Mouse (Mus musculus) splenic B cell, adult 2 months (primary cell): ENCODE measurements around the gene Poc1b.
"Not testable (repeated sequence)": the region's sequence is repeated elsewhere in the genome, so short reads cannot be mapped to it uniquely, and the experiment has no call there.

Experiments
- DNase-seq: peaks from one replicate; pipeline ENCODE4 v3.0.0-alpha.2; 2011; ENCODE audit warnings: low read depth, low spot score
- H3K27me3 ChIP-seq: 2 replicates; pipeline ENCODE4 v1.6.1; 2012; ENCODE audit warnings: mild to moderate bottlenecking, low read length, moderate library complexity, mixed read lengths; ENCODE audit not compliant: control insufficient read depth, poor library complexity, insufficient read depth, severe bottlenecking
- H3K36me3 ChIP-seq: 2 replicates; pipeline ENCODE4 v1.6.1; 2012; ENCODE audit warnings: mild to moderate bottlenecking, low read length, moderate library complexity, mixed read lengths; ENCODE audit not compliant: control insufficient read depth, poor library complexity, insufficient read depth, severe bottlenecking

The Poc1b gene

GRCm38 (mm10) chr10:99157697-99158096 lies 50.9 kb downstream of the Poc1b start:
- H3K27me3 ChIP-seq, H3K36me3 ChIP-seq, DNase-seq: not testable (repeated sequence)

- Histone ChIP-seq H3K27me3 (no peaks in the 10 kb centered on the region), H3K36me3 (peaks cover 6% of the 10 kb centered on the region; the same call in 1 of the 2 replicates)
- peak; percentile 74 for DNase-seq
Measured at GRCm38 (mm10) chr10:99161987-99162582, 55.2 kb downstream of the Poc1b start.

GRCm38 (mm10) chr10:99163002-99163401 lies 56.2 kb downstream of the Poc1b start:
- DNase-seq: no peak
- Histone ChIP-seq H3K36me3 (peaks cover 4% of the 10 kb centered on the region; the same call in 1 of the 2 replicates), H3K27me3 (no peaks in the 10 kb centered on the region)

- no peaks in the 10 kb centered on the region for H3K27me3 ChIP-seq
- H3K36me3 ChIP-seq: peaks cover 4% of the 10 kb centered on the region; the same call in 1 of the 2 replicates
- DNase-seq: peak; percentile 73
Measured at GRCm38 (mm10) chr10:99164871-99165477, 58.1 kb downstream of the Poc1b start.

GRCm38 (mm10) chr10:99165751-99166282 lies 59.0 kb downstream of the Poc1b start:
- Histone ChIP-seq H3K36me3 (no peaks in the 10 kb centered on the region), H3K27me3 (no peaks in the 10 kb centered on the region)
- DNase-seq: peak; percentile 50

GRCm38 (mm10) chr10:99166392-99166791 lies 59.6 kb downstream of the Poc1b start:
- no peak for DNase-seq
- no peaks in the 10 kb centered on the region for H3K36me3 ChIP-seq

GRCm38 (mm10) chr10:99168404-99168803 lies 61.6 kb downstream of the Poc1b start:
- H3K36me3 ChIP-seq: no peaks in the 10 kb centered on the region
- DNase-seq: no peak

More at GRCm38 (mm10) chr10:99166392-99166791, 59.6 kb downstream of the Poc1b start:
- no peaks in the 10 kb centered on the region for H3K27me3 ChIP-seq

GRCm38 (mm10) chr10:99168840-99169764 lies 62.3 kb downstream of the Poc1b start:
- DNase-seq: peak; percentile 58
- Histone ChIP-seq H3K27me3 (no peaks in the 10 kb centered on the region), H3K36me3 (no peaks in the 10 kb centered on the region)

More at GRCm38 (mm10) chr10:99168404-99168803, 61.6 kb downstream of the Poc1b start:
- no peaks in the 10 kb centered on the region for H3K27me3 ChIP-seq

- Histone ChIP-seq H3K27me3 (no peaks in the 10 kb centered on the region), H3K36me3 (no peaks in the 10 kb centered on the region)
- DNase-seq: no peak
Measured at GRCm38 (mm10) chr10:99169765-99170129, 62.9 kb downstream of the Poc1b start.

- no peaks in the 10 kb centered on the region for H3K36me3 ChIP-seq
- peak; percentile 24 for DNase-seq
- H3K27me3 ChIP-seq: no peaks in the 10 kb centered on the region
Measured at GRCm38 (mm10) chr10:99171961-99172497, 65.2 kb downstream of the Poc1b start.

GRCm38 (mm10) chr10:99172906-99173507 lies 66.2 kb downstream of the Poc1b start:
- no peak for DNase-seq
- Histone ChIP-seq H3K27me3 (no peaks in the 10 kb centered on the region), H3K36me3 (no peaks in the 10 kb centered on the region)

GRCm38 (mm10) chr10:99176911-99177310 lies 70.1 kb downstream of the Poc1b start:
- Histone ChIP-seq H3K27me3 (no peaks in the 10 kb centered on the region), H3K36me3 (no peaks in the 10 kb centered on the region)
- no peak for DNase-seq

GRCm38 (mm10) chr10:99178118-99178517 lies 71.3 kb downstream of the Poc1b start:
- H3K36me3 ChIP-seq: no peaks in the 10 kb centered on the region
- H3K27me3 ChIP-seq: no peaks in the 10 kb centered on the region
- DNase-seq: no peak

GRCm38 (mm10) chr10:99179122-99179521 lies 72.3 kb downstream of the Poc1b start:
- no peak for DNase-seq
- Histone ChIP-seq H3K27me3 (no peaks in the 10 kb centered on the region), H3K36me3 (no peaks in the 10 kb centered on the region)
